Mouse (Mus musculus): Measurements from ENCODE around the gene 1700012B07Rik.

GRCm38 (mm10) chr11:109863194-109863746 lies 35.4 kb upstream of the 1700012B07Rik start:
- peak; percentile 5; the same call in 1 of the 2 replicates for TF ChIP-seq CTCF (IDR thresholded peaks at IDR 0.05; ENCODE audit: low read depth, low read length)
- TF ChIP-seq POLR2A (IDR thresholded peaks at IDR 0.05; ENCODE audit: borderline replicate concordance, low read depth, low read length) = no peak
